Mouse (Mus musculus) liver, embryonic 14.5 days (tissue): ENCODE measurements around the gene Msi1. TPM values are rescaled to one million over a fixed set of nuclear protein-coding genes. Genes with fewer than 3 reads are reported as not detected.

ENCODE experiments used
- ATAC-seq: fragments of 200-750 bp; cut with Nextera tagmentation; 2 replicates; pipeline ENCODE4 v1.8.0; 2017; ENCODE audit warnings: moderate number of reproducible peaks, mild to moderate bottlenecking, moderate library complexity; ENCODE audit not compliant: insufficient read depth
- DNase-seq, 3 experiments: peaks; one replicate each; pipeline ENCODE4 v3.0.0-alpha.2; 2012 to 2013; ENCODE audit warnings: low read depth in 3 of 3, low spot score in 3 of 3
- H3K27ac ChIP-seq: fragments of 300-500 bp; sonication (generic); 2 replicates; pipeline ENCODE4 v1.5.1; 2014; ENCODE audit warnings: moderate library complexity, mild to moderate bottlenecking, control low read depth, inconsistent platforms
- H3K27me3 ChIP-seq: fragments of 300-500 bp; sonication (generic); 2 replicates; pipeline ENCODE4 v1.6.1; 2014; ENCODE audit warnings: mild to moderate bottlenecking, low read length, moderate library complexity; ENCODE audit not compliant: control insufficient read depth, insufficient read depth
- H3K36me3 ChIP-seq: fragments of 300-500 bp; sonication (generic); replicated peaks from 2 replicates; pipeline ENCODE4 v1.6.1; 2014; ENCODE audit warnings: low read depth; ENCODE audit not compliant: control insufficient read depth, insufficient read depth
- H3K4me1 ChIP-seq, 2 experiments: fragments of 200-500 bp in 1 of 2; fragments of 300-500 bp in 1 of 2; sonication (generic) in 1 of 2; replicated peaks; 2 replicates each; pipeline ENCODE4 v1.6.1; 2012 to 2014; ENCODE audit warnings: antibody characterized with exemption in 1 of 2, inconsistent platforms in 1 of 2, low read length in 1 of 2; ENCODE audit not compliant: control insufficient read depth in 2 of 2, insufficient read depth in 2 of 2
- H3K4me2 ChIP-seq: fragments of 300-500 bp; sonication (generic); 2 replicates; pipeline ENCODE4 v1.6.1; 2014; ENCODE audit warnings: low read depth, mild to moderate bottlenecking, control low read depth, moderate library complexity
- H3K4me3 ChIP-seq, 2 experiments: fragments of 200-500 bp in 1 of 2; fragments of 300-500 bp in 1 of 2; sonication (generic) in 1 of 2; 2 replicates each; pipeline ENCODE4 v1.5.1; 2012 to 2014; ENCODE audit warnings: low read depth in 2 of 2, low read length in 2 of 2, mild to moderate bottlenecking in 2 of 2, control low read depth in 1 of 2, inconsistent platforms in 1 of 2, moderate library complexity in 1 of 2; ENCODE audit not compliant: insufficient read depth in 1 of 2
- H3K9ac ChIP-seq: fragments of 300-500 bp; sonication (generic); replicated peaks from 2 replicates; pipeline ENCODE4 v1.6.1; 2014; ENCODE audit warnings: mild to moderate bottlenecking, control low read depth, moderate library complexity
- H3K9me3 ChIP-seq: fragments of 300-500 bp; sonication (generic); 2 replicates; pipeline ENCODE4 v1.6.1; 2016; ENCODE audit warnings: low read length, mixed read lengths; ENCODE audit not compliant: control insufficient read depth
- CTCF ChIP-seq: IDR thresholded peaks from 2 replicates; pipeline ENCODE4 v1.5.1; 2016; ENCODE audit warnings: antibody characterized with exemption, low read depth, control low read depth
- EP300 ChIP-seq: IDR thresholded peaks from 2 replicates; pipeline ENCODE4 v1.6.1; 2016; ENCODE audit warnings: antibody characterized with exemption, low read depth
- WGBS: fragments of 180-500 bp; shearing (Covaris S2); extraction: QIAGEN DNeasy Blood & Tissue Kit; methylation state at CpG from one replicate; pipeline ENCODE4 v1.1.7; 2014; ENCODE audit not compliant: insufficient replicate concordance; 5-methylcytosine and 5-hydroxymethylcytosine counted together
- polyA plus RNA-seq, 2 experiments: library from polyadenylated mRNA; depleted of rRNA in 1 of 2; stranded (reverse) in 1 of 2; unstranded in 1 of 2; fragments of >200 nt; fragmentation: Nextera tagmentation in 1 of 2; extraction: Ambion mirVana in 1 of 2; gene quantifications; 2 replicates each; pipeline versions ENCODE4 v1.2.1 to v1.2.3; 2012 to 2014

Gene Msi1
- polyA plus RNA-seq, 2 experiments = 0.37 to 0.95 TPM

DNA sequence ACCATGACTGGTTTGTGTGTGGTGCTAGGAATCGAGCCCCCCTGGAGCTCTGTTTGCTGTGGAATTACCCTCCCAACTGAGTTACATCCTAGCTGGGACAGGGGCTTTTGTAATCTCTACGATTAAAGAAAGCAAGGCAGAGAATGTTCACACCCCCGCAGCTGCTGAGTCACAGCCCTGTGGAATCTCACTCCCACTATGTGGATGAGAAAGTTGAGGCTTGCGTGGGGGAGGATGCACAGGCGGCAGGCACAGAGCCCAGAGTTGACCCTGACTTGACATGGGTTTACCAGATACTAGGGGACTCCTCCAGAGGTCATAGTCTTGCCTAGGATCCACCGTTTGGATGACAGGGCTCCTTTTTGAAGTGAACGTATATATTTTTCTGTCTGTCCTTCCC lies 67.6 kb downstream of the Msi1 start:
- H3K4me2 ChIP-seq = no peak overlapping the region
- DNase-seq = no peak
- no peak for TF ChIP-seq CTCF
- TF ChIP-seq EP300 = no peak
- no peak for ATAC-seq
- no peaks in the 10 kb centered on the region for H3K9me3 ChIP-seq
- no peak overlapping the region for H3K9ac ChIP-seq
- H3K27me3 ChIP-seq = no peaks in the 10 kb centered on the region
- no peak overlapping the region for H3K4me3 ChIP-seq
- H3K27ac ChIP-seq = no peak overlapping the region
- 56% methylated on average over 7 of the region's 7 CpGs for WGBS
- H3K36me3 ChIP-seq = no peaks in the 10 kb centered on the region
- H3K4me1 ChIP-seq = peaks cover 0 to 6% of the 10 kb centered on the region in 2 experiments; a peak in 2 of 4 replicates

DNA sequence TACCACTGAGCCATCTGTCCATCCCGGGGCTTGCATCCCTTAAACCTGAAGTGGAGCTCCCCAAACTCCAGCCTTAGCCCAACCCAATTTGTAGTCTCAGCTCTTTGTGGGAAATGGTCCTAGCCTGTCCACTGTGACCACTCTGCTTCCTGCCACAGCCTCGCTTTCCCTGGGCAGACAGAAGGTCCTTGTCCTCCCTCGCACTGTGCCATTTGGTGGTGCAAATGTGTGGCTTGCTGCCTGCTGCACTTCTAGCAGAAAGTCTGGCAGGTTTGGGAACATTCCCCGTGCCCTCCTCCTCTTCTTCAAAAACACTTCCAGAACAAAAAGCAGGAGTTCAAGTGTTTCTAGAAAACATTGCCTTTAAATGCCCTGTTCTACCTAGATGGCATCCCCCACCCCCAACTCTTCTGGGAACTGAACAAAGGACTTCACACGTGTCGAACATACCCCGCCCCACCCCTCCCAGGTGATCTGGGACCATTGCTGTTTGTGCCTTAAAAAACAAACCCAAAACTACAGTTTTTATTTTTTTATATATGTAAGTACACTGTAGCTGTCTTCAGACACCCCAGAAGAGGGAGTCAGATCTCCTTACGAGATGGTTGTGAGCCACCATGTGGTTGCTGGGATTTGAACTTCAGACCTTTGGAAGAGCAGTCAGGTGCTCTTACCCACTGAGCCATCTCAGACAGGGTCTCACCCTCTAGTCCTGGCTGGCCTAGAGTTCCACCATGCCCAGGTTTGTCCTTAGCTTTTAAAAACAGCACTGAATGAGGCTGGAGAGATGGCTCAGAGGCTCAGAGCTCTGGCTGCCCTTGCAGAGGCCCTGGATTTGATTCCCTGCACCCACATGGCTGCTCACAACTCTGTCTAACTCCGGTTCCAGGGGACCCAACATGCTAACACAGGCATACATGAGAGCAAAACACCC lies 69.2 kb downstream of the Msi1 start:
- no peak overlapping the region for H3K9ac ChIP-seq
- ATAC-seq = no peak
- H3K36me3 ChIP-seq = no peaks in the 10 kb centered on the region
- no peaks in the 10 kb centered on the region for H3K9me3 ChIP-seq
- peaks cover 0 to 4% of the 10 kb centered on the region in 2 experiments; a peak in 1 of 4 replicates for H3K4me1 ChIP-seq
- 45% methylated on average over 9 of the region's 9 CpGs for WGBS
- no peak overlapping the region for H3K4me3 ChIP-seq
- TF ChIP-seq EP300 (no peak), CTCF (no peak)
- no peak overlapping the region for H3K27ac ChIP-seq
- H3K4me2 ChIP-seq = no peak overlapping the region
- no peak for DNase-seq
- no peaks in the 10 kb centered on the region for H3K27me3 ChIP-seq

DNA sequence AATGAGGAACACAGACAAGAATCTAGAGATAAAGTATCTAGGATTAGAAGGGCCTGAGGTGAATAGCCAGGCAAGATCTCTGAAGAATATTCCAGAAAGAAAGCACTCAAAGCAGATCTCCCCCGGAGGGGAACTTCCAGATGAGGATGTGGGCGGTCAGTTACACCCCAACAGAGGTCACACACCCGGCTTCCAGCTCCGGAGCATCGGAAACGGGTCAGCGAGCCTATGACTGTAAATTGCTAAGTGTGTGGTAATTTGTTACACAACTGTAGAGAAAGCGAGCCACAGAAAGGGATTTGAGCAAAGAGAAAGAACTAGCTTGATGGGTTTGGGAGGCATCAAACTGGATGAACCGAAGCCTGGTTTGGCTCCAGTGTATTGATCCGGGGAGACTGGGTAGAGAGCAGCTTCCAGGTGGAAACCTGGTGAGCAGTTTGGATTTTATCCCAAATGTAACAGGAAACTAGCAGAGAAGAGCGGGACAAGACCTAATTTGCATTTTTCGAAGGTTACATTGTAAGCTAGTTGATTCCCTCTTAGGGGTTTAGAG lies 71.1 kb downstream of the Msi1 start:
- 54% methylated on average over 12 of the region's 12 CpGs for WGBS
- Histone ChIP-seq H3K9me3 (no peaks in the 10 kb centered on the region), H3K9ac (no peak overlapping the region; the same call in 1 of the 2 replicates), H3K27me3 (no peaks in the 10 kb centered on the region), H3K4me2 (no peak overlapping the region), H3K36me3 (no peaks in the 10 kb centered on the region), H3K27ac (no peak overlapping the region; the same call in 1 of the 2 replicates), H3K4me1 (peaks cover 0 to 4% of the 10 kb centered on the region in 2 experiments; a peak in 1 of 4 replicates), H3K4me3 (no peak overlapping the region)
- DNase-seq = no peak
- ATAC-seq = no peak
- no peak for TF ChIP-seq EP300
- no peak for TF ChIP-seq CTCF

DNA sequence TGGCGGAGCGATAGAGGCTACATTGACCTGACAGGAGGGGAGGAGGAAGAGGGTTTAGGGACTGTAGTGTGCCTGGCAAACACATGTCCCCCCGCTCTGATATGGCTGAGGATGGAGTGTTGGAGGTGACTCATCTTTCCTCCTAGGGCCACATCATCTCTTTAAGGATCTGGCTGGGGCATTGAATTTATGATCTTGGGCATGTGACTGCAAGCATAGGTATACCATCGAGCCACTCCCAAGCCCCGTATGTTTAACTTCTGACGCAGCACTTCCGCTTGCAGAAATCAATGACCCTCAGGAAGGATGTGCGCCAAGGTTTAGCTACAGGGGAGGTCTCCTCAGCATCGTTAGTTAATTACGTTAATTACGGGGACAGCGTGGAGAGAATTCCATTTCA lies 73.6 kb downstream of the Msi1 start:
- no peak overlapping the region for H3K4me2 ChIP-seq
- WGBS = 55% methylated on average over 12 of the region's 12 CpGs
- H3K4me3 ChIP-seq = no peak overlapping the region
- no peaks in the 10 kb centered on the region for H3K36me3 ChIP-seq
- H3K9ac ChIP-seq = no peak overlapping the region
- DNase-seq (no peak), ATAC-seq (no peak)
- no peak for TF ChIP-seq EP300
- TF ChIP-seq CTCF = no peak
- peaks cover 0 to 7% of the 10 kb centered on the region in 2 experiments; a peak in 2 of 4 replicates for H3K4me1 ChIP-seq
- no peaks in the 10 kb centered on the region for H3K27me3 ChIP-seq
- H3K9me3 ChIP-seq = no peaks in the 10 kb centered on the region
- no peak overlapping the region for H3K27ac ChIP-seq

Other genes starting within 250 kb of the Msi1 start
- gene Cabp1, start 235.2 kb upstream of the Msi1 start, polyA plus RNA-seq (2012; rRNA removed) = 0.13 and 0.26 TPM in 2 replicates
- gene Cabp1, start 235.2 kb upstream of the Msi1 start, polyA plus RNA-seq (2014; fragmentation: Nextera tagmentation; extraction: Ambion mirVana) = 0.14 TPM in 1 of 2 replicates, not detected in the other
- gene Pop5, start 193.8 kb upstream of the Msi1 start, polyA plus RNA-seq (2012; rRNA removed) = 45.0 and 55.2 TPM in 2 replicates
- 95.5 and 106 TPM in 2 replicates for gene Pop5, start 193.8 kb upstream of the Msi1 start, polyA plus RNA-seq (2014; fragmentation: Nextera tagmentation; extraction: Ambion mirVana)
- 84.1 and 97.0 TPM in 2 replicates for gene Rnf10, start 156.7 kb upstream of the Msi1 start, polyA plus RNA-seq (2012; rRNA removed)
- gene Rnf10, start 156.7 kb upstream of the Msi1 start, polyA plus RNA-seq (2014; fragmentation: Nextera tagmentation; extraction: Ambion mirVana) = 60.2 and 68.3 TPM in 2 replicates
- gene Coq5, start 149.9 kb upstream of the Msi1 start, polyA plus RNA-seq (2012; rRNA removed) = 8.2 and 10.3 TPM in 2 replicates
- 28.4 and 28.7 TPM in 2 replicates for gene Coq5, start 149.9 kb upstream of the Msi1 start, polyA plus RNA-seq (2014; fragmentation: Nextera tagmentation; extraction: Ambion mirVana)
- 63.0 and 152 TPM in 2 replicates for gene Dynll1, start 128.6 kb upstream of the Msi1 start, polyA plus RNA-seq (2012; rRNA removed)
- gene Dynll1, start 128.6 kb upstream of the Msi1 start, polyA plus RNA-seq (2014; fragmentation: Nextera tagmentation; extraction: Ambion mirVana) = 636 and 642 TPM in 2 replicates
- 31.8 and 46.2 TPM in 2 replicates for gene Srsf9, start 102.4 kb upstream of the Msi1 start, polyA plus RNA-seq (2012; rRNA removed)
- gene Srsf9, start 102.4 kb upstream of the Msi1 start, polyA plus RNA-seq (2014; fragmentation: Nextera tagmentation; extraction: Ambion mirVana) = 81.6 and 93.6 TPM in 2 replicates
- 11.6 and 12.5 TPM in 2 replicates for gene Gatc, start 88.4 kb upstream of the Msi1 start, polyA plus RNA-seq (2012; rRNA removed)
- 13.6 and 15.4 TPM in 2 replicates for gene Gatc, start 88.4 kb upstream of the Msi1 start, polyA plus RNA-seq (2014; fragmentation: Nextera tagmentation; extraction: Ambion mirVana)
- gene Triap1, start 88.4 kb upstream of the Msi1 start, polyA plus RNA-seq (2012; rRNA removed) = 11.0 and 15.4 TPM in 2 replicates
- gene Triap1, start 88.4 kb upstream of the Msi1 start, polyA plus RNA-seq (2014; fragmentation: Nextera tagmentation; extraction: Ambion mirVana) = 28.9 and 30.8 TPM in 2 replicates
- 747 and 780 TPM in 2 replicates for gene Cox6a1, start 80.6 kb upstream of the Msi1 start, polyA plus RNA-seq (2012; rRNA removed)
- gene Cox6a1, start 80.6 kb upstream of the Msi1 start, polyA plus RNA-seq (2014; fragmentation: Nextera tagmentation; extraction: Ambion mirVana) = 731 and 761 TPM in 2 replicates
- not detected in 2 replicates for gene Pla2g1b, start 36.7 kb downstream of the Msi1 start, polyA plus RNA-seq (2012; rRNA removed)
- not detected in 2 replicates for gene Pla2g1b, start 36.7 kb downstream of the Msi1 start, polyA plus RNA-seq (2014; fragmentation: Nextera tagmentation; extraction: Ambion mirVana)
- 8.4 and 9.4 TPM in 2 replicates for gene Sirt4, start 55.1 kb downstream of the Msi1 start, polyA plus RNA-seq (2012; rRNA removed)
- 2.8 and 3.9 TPM in 2 replicates for gene Sirt4, start 55.1 kb downstream of the Msi1 start, polyA plus RNA-seq (2014; fragmentation: Nextera tagmentation; extraction: Ambion mirVana)
- gene Pxn, start 77.1 kb downstream of the Msi1 start, polyA plus RNA-seq (2012; rRNA removed) = 12.9 and 13.7 TPM in 2 replicates
- gene Pxn, start 77.1 kb downstream of the Msi1 start, polyA plus RNA-seq (2014; fragmentation: Nextera tagmentation; extraction: Ambion mirVana) = 4.8 and 5.6 TPM in 2 replicates
- gene Rplp0, start 129.9 kb downstream of the Msi1 start, polyA plus RNA-seq (2012; rRNA removed) = 1,933 and 2,132 TPM in 2 replicates
- gene Rplp0, start 129.9 kb downstream of the Msi1 start, polyA plus RNA-seq (2014; fragmentation: Nextera tagmentation; extraction: Ambion mirVana) = 1,503 and 1,567 TPM in 2 replicates
- gene Gcn1l1, start 135.7 kb downstream of the Msi1 start, polyA plus RNA-seq (2012; rRNA removed) = 11.4 and 11.8 TPM in 2 replicates
- 14.4 and 14.8 TPM in 2 replicates for gene Gcn1l1, start 135.7 kb downstream of the Msi1 start, polyA plus RNA-seq (2014; fragmentation: Nextera tagmentation; extraction: Ambion mirVana)
- 24.5 and 28.2 TPM in 2 replicates for gene Rab35, start 202.3 kb downstream of the Msi1 start, polyA plus RNA-seq (2012; rRNA removed)
- gene Rab35, start 202.3 kb downstream of the Msi1 start, polyA plus RNA-seq (2014; fragmentation: Nextera tagmentation; extraction: Ambion mirVana) = 14.8 and 14.9 TPM in 2 replicates